Mouse (Mus musculus): ENCODE data around the gene Cnot6.

Gene Cnot6

GRCm38 (mm10) chr11:49712555-49713335 is at the start of gene Cnot6:
Gene Cnot6 (minus strand): TSS chr11:49712723.
- DNase-seq (ENCODE audit: low read depth, low spot score): peak; percentile 98

- no peak for DNase-seq (ENCODE audit: low read depth, low spot score)
Observed at GRCm38 (mm10) chr11:49761130-49761529, 48.6 kb upstream of the Cnot6 start.

- no peak for DNase-seq (ENCODE audit: low read depth, low spot score)
Observed at GRCm38 (mm10) chr11:49758096-49758495, 45.6 kb upstream of the Cnot6 start.

- no peak for DNase-seq (ENCODE audit: low read depth, low spot score)
Observed at GRCm38 (mm10) chr11:49754958-49755665, 42.6 kb upstream of the Cnot6 start.

- DNase-seq (ENCODE audit: low read depth, low spot score): no peak
Observed at GRCm38 (mm10) chr11:49746756-49747155, 34.2 kb upstream of the Cnot6 start.

GRCm38 (mm10) chr11:49745839-49746238 is 33.3 kb upstream of the Cnot6 start:
- no peak for DNase-seq (ENCODE audit: low read depth, low spot score)

- no peak for DNase-seq (ENCODE audit: low read depth, low spot score)
Observed at GRCm38 (mm10) chr11:49744981-49745380, 32.5 kb upstream of the Cnot6 start.

GRCm38 (mm10) chr11:49743634-49744033 is 31.1 kb upstream of the Cnot6 start:
- no peak for DNase-seq (ENCODE audit: low read depth, low spot score)

DNA sequence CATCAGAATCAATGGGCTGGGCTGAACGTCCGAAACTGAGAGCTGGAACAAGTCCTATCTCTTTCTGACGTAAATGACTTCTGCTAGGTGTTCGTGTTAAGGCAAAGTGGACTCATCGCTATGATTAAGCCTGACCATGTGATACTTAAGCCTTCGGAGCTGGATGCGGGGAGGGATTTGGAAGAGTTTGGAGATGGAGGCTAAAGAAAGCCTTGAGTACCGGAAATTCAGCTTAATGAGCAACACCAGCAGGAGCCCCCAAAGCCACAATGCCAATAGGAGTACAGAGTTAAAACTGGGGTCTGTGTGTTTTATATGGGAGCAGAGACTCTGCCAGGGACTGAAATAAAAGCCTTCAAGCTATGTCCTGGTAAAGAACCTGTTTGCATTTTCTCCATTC is 29.7 kb upstream of the Cnot6 start:
- DNase-seq (ENCODE audit: low read depth, low spot score): peak; percentile 51

DNA sequence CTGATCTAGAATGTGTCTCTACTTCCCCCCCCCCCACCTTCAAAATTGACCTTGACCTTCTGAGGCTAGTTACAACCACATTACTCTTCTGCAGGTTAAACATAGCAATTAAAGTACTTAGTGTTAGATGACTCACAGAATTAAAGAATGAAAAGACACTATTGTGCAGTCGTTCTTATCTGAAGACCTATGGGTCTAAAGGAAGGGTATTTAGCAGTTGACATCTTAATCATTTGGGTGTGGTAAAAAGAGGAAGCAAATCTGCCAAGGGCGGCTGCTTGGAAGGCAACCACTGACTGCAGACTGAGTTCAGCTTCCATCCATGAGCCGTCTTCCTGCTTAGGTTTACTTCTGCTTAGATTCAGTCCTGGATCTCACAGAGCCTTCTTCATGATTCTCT is 27.3 kb upstream of the Cnot6 start:
- DNase-seq (ENCODE audit: low read depth, low spot score): peak; percentile 70

DNA sequence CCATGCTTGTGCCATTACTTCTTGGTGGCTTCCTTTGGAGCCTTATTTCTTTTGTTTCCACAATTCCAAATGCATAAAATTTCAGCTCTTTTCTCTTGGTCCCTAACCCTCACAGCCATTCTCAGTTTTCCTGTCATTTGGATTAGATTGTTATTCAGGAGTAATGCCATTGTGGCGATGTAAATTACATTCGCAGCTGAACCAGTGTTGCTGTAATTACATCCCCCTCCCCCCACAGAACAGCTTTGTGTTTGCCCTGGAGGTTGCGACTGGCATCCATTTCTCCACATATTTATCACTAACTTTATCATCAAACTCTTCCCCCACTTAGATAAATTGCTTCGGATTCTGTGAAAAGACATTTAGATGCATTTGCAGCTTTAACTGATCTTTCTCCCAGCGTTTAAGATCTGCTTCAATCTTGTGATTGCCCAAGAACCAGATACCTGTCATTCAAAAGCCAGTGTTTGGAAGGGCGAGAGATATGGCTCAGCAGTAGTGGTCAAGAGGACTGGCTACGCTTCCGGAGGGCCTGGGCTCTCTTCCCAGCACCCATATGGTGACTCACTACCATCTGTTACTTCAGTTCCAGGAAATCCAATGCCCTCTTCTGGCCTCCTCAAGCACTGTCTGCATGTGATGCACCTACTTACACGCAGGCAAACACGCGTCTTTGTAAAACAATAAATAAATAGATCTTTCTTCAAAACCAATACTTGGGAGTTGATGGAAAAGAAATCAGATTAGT is 26.3 kb upstream of the Cnot6 start:
- peak; percentile 53 for DNase-seq (ENCODE audit: low read depth, low spot score)

GRCm38 (mm10) chr11:49737625-49738024 is 25.1 kb upstream of the Cnot6 start:
- DNase-seq (ENCODE audit: low read depth, low spot score): no peak

GRCm38 (mm10) chr11:49734771-49735170 is 22.2 kb upstream of the Cnot6 start:
- no peak for DNase-seq (ENCODE audit: low read depth, low spot score)

GRCm38 (mm10) chr11:49730275-49730948 is 17.9 kb upstream of the Cnot6 start:
- DNase-seq (ENCODE audit: low read depth, low spot score): no peak

DNA sequence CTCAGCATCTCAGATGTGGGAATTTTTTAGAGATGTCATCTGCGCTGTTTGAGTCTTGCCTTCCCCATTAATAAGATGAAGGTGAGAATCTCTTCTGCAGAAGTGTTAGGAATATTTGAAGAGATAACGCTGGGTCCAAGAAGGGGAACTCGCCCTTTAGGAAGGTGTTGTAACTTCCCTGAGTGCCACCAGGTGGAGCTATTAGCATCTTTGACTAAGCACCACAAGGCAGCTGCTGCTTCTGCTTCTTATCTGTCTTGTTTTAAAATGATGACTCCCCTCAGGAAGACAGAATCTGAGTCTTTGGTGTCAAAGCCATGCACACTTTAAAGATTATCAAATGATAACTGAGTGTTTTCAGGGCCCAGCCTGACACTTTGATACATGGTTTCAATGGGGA is 15.4 kb upstream of the Cnot6 start:
- peak; percentile 64 for DNase-seq (ENCODE audit: low read depth, low spot score)

- DNase-seq (ENCODE audit: low read depth, low spot score): no peak
Observed at GRCm38 (mm10) chr11:49726800-49727199, 14.3 kb upstream of the Cnot6 start.

- DNase-seq (ENCODE audit: low read depth, low spot score): no peak
Observed at GRCm38 (mm10) chr11:49724676-49725075, 12.2 kb upstream of the Cnot6 start.

DNA sequence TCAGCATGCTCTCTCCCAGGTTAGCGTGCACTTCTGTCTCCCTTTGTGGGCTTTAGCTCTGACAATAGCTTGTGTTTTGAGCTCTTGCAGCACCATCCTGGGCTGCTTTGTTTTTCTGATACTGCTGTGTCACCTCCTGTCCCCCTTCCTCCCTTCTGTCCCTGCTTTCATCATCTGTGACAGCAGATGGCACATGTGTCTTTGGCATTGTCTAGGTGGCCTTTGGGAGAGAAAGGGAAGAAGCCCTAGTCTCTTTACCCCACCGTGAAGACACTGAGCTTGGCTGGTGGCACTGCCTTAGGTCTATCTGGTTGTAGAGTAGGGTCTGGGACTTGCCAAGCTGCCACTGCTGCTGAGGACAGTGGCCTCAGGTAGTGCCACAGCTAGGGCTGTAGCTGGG is 10.8 kb upstream of the Cnot6 start:
- no peak for DNase-seq (ENCODE audit: low read depth, low spot score)

DNA sequence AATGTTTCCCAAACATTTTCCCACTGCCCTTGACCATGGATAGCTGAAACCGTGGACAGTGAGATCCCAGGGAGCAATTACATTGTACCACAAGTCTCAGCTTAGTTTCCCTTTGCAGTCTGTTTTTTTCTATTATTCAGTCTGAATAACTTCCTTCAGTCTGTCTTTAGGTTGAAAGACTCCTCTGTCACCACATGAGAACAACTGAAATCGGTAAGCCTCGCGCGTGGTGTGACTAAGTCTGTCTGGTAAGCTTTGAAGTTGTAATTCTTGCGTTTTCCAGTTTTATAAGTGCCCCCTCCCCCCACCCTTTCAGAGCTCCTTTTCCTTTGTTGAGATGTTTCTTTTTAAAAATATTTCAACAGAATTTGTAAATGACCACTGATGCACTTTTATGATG is 10.2 kb upstream of the Cnot6 start:
- no peak for DNase-seq (ENCODE audit: low read depth, low spot score)

- DNase-seq (ENCODE audit: low read depth, low spot score): no peak
Observed at GRCm38 (mm10) chr11:49721358-49721757, 8.8 kb upstream of the Cnot6 start.

DNA sequence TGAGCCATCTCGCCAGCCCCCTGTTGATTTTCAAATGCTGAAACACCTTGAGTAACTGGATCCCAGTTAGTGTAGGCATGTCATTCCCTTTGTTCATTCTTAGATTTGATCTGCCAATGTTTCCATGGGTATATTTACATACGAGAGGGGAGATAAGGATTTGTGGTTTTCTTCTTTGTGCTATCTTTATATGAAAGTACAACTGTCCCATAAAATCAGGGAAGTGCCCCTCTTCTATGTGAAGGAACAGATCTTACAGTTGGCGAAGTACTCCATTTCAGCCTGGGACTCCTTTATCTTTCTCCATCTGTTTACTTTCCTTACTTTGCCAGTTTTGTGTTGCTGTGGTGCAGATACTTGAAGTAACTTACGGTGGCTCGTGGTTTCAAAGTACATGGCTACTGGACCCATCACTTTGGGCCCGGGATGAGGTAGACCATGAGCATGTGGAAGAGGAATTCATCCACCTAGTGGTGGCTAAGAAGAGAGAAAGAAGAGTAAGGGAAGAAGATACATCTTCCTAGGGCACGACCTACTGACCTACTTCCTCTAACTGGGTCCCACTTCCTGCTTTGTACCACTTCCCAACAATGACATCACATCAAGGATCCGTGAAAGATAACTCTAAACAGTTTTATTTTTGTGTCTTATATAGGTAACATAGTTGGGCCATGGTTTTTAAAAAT is 7.1 kb upstream of the Cnot6 start:
- no peak for DNase-seq (ENCODE audit: low read depth, low spot score)
